Mouse (Mus musculus): ENCODE measurements around the gene Sod3. TPM values are rescaled to one million over a fixed set of nuclear protein-coding genes. Genes with fewer than 3 reads are reported as not detected.

Gene Sod3
- polyA plus RNA-seq, 1 experiment: not detected

DNA sequence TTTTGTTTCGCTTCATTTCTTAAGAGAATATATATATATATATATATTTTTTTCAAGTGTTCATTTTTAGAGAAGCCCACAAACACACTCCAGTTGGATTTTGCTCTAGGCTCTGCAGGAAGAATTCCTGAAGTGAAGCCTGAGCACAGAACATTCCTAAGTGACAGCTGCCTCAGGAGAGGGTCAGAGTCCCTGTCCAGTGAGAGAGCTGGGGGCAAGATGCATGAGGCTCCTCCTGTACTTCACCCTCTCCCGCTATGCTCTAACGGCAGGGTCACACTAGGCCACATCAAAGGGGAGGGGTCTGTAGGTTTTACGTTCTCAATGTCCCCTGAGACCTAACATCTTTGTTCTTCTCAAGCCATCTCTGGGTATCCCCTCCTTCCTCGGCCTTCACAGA, 930 bp downstream of the Sod3 start:
- no peak for TF ChIP-seq GATA1 (IDR thresholded peaks at IDR 0.05; ENCODE audit: low read length)

DNA sequence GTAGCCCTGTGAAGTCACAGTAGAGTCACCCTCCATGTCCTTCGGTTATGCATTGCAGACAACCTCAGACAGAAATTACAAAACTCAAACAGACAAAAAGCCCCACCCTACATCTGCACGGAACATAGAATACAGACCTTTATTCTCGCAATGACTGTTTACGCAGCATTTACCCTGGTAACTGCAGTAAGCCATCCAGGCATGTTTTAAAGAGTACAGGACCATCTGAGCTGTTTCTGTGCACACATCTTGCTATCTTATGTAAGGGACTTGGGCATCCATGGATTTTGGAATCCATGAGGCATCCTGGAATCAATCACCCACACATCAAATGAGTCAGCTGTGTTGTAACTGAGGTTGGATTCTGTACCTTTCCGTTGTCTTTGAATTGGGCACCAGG, 2.3 kb downstream of the Sod3 start:
- no peak for TF ChIP-seq GATA1 (IDR thresholded peaks at IDR 0.05; ENCODE audit: low read length)

DNA sequence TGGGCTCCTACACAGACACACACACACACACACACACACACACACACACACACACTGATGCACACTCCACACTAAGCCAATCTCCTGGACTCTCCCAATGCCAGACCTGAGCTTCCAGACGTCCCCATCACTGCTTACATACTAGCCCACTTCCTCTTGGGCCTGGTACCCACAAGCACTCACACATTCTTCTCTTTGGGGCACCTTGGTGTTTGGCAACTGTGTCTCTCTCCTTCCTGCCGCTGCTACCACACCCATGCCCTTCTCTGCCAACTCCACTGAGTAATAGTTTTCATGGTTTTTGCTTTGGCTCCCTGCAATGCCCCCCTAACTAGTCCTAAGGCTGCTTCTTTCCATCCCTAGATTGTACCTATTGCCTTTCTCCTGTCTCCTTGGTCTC, 3.1 kb downstream of the Sod3 start:
- TF ChIP-seq GATA1 (IDR thresholded peaks at IDR 0.05; ENCODE audit: low read length): no peak

DNA sequence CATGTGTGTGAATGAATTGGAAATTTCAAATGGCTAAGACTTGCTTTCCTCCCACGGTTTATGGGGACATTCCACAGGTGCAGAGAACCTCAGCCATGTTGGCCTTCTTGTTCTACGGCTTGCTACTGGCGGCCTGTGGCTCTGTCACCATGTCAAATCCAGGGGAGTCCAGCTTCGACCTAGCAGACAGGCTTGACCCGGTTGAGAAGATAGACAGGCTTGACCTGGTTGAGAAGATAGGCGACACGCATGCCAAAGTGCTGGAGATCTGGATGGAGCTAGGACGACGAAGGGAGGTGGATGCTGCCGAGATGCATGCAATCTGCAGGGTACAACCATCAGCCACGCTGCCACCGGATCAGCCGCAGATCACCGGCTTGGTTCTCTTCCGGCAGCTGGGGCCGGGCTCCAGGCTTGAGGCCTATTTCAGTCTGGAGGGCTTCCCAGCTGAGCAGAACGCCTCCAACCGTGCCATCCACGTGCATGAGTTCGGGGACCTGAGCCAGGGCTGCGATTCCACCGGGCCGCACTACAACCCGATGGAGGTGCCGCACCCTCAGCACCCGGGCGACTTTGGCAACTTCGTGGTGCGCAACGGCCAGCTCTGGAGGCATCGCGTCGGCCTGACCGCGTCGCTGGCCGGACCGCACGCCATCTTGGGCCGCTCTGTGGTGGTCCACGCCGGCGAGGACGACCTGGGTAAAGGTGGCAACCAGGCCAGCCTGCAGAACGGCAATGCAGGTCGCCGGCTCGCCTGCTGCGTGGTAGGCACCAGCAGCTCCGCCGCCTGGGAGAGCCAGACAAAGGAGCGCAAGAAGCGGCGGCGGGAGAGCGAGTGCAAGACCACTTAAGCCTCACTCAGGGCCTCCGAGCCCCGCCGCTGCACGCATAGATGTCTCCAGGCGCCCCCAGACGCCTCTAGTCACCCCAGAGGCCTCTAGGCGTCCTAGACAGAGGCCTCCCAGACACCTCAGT, 4.6 kb downstream of the Sod3 start:
- TF ChIP-seq GATA1 (IDR thresholded peaks at IDR 0.05; ENCODE audit: low read length): no peak

DNA sequence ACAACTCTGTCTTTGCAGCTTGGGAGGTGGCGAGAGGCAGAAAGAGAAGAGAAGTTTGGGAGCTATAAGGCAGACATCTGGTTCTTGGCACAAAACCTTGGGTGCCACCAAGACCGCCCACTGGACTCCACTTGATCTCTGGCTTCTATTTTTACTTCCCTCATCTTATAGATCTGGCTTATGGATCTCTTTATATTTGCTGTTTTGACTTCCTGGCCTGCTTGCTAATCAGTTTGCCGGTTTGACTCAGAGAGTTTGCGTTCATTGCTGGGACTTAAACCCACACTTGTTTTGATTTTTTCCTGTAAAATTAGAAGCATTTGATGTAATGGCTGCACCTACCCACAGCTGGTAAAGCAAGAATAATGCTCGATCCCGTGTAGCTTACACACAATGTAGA, 7.3 kb downstream of the Sod3 start:
- TF ChIP-seq GATA1 (IDR thresholded peaks at IDR 0.05; ENCODE audit: low read length): no peak

DNA sequence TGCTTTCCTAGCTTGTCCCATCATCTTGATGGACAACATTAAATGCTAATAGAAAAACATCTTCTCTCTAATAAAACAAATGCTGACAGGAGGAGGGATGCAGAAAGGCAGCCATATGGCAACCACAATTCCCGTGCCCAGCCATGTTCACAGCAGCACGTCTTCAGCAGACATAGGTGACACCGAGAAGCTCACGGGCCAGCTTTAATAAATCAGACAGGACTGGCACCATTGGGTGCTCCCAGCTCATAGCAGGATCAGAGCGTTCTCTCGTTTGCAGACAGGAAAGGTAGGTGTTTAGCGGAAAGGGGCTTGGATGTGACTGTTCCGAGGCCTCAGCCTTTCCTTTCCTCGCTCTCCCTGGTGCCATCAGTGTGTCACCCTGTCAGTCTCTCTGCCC, 12.3 kb downstream of the Sod3 start:
- TF ChIP-seq GATA1 (IDR thresholded peaks at IDR 0.05; ENCODE audit: low read length): no peak

DNA sequence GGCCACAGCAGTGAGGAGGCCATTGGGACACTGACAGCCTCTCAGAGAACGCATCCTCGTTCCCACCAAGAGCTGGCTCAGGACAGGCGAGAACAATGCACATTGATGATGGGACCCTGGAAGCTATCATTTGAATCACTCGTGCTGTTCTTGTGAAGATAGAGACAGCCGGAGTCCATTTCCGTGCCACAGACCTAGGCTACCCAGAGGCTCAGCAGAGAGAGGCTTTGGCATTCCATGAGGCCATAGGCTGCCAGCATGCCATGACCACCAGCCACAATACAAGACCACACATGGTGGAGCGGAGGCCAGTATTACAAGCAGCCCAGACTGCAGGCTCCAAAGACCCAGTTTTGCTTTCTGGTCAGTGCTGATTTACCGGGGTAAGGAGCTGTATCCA, 19.2 kb downstream of the Sod3 start:
- TF ChIP-seq GATA1 (IDR thresholded peaks at IDR 0.05; ENCODE audit: low read length): no peak

DNA sequence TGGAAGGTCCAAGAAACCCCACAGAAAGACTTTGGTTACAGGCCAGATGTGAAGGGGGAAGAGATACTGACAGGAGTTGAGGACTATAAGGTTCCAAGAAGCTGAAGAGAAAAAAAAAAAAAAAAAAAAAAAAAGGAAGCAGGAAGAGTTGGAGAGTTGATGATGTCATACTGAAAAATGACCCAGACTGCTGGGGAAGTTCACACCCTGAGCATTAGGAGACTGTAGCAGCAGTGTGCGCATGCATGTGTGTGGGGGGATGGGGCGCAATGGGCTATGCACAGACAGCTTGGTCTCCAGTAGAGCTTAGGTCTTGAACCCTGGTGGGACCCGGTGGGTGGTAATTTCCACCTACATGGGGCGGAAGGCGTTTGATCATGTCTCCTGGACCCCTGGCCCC, 20.2 kb downstream of the Sod3 start:
- TF ChIP-seq GATA1 (IDR thresholded peaks at IDR 0.05; ENCODE audit: low read length): no peak

DNA sequence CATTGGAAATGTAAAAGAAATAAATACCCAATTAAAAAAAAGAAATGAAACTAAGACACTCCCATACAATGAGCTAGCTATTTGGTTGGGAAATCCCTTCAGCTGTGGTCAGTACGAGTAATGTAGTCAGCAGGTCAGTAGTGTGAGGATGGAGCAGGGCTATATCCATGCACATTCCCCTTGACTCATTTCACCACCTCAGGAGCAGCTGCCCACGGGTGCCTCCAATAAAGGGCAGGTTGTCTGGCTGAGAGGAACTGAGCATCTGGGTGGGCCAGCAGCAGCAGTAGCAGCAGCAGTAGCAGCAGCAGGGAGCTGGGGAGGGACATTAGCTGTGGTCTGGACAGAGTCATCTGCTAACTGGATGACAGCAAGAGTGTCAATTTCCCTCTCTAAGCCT, 22.4 kb downstream of the Sod3 start:
- no peak for TF ChIP-seq GATA1 (IDR thresholded peaks at IDR 0.05; ENCODE audit: low read length)

DNA sequence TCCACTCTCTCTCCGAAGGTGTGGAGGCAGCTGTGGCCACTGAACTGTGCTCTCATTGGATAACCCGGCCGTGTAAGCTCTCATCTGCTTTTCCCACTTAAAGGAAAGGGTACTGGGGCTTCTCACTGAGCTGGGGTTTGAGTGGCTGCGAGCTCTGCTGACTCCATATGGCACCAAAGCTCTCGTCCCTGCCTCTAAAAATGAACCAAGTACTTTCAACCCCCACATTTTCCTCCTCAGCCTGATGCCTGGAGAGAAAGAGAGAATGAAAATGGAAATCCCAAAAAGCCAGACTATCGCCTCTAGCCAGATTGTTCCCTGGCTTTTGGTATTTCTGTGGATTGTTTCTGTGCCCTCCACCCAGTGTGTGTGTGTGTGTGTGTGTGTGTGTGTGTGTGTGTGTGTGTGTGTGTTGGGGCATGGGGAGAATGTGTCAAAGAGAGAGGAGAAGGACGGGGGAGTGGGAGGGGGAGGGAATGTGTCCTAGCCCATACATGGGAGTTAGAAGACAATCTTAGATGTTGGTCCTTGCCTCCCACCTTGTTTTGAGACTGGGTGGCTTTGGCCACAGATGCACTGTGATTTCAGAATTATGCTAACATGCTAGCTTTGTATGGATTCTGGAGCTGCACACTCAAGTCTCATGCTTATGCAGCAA, 24.6 kb downstream of the Sod3 start:
- no peak for TF ChIP-seq GATA1 (IDR thresholded peaks at IDR 0.05; ENCODE audit: low read length)

DNA sequence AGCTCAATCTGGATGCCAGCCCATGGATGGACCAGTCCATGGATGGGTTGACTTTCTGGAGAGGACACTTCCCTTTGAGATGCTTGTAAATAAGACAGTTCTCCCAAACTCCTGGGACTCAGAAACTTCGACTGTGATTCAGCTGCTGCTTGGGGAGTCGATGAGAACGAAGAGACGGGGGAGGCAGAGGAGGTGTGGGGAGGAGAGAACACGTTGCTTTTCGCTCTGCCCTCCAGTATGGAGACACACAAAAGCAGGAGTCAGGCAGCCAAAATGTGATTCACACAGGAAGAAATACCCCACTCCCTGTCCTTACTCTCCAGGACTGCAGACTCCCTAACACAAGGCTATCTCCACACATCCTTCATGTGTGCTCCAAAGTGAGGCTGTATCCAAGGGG, 26.8 kb downstream of the Sod3 start:
- TF ChIP-seq GATA1 (IDR thresholded peaks at IDR 0.05; ENCODE audit: low read length): no peak

DNA sequence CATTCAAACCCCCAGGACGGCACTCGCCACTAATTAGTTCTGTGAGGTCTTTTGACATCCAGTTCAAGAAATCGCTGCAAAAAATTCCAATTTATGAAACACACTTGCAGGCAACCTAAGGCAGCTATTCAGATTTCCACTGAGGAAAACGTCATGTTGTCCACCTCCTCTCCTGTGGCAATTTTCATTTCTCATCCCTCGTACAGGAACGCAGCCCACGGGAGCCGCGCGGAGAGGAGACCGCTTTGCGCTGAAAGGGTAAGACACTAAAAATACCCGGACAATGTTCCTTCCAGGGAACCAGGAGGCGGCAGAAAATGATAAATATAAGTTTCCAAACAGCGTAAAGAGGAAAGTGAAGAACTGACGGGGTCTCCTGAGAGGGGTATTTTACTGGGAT, 27.9 kb downstream of the Sod3 start:
- no peak for TF ChIP-seq GATA1 (IDR thresholded peaks at IDR 0.05; ENCODE audit: low read length)

DNA sequence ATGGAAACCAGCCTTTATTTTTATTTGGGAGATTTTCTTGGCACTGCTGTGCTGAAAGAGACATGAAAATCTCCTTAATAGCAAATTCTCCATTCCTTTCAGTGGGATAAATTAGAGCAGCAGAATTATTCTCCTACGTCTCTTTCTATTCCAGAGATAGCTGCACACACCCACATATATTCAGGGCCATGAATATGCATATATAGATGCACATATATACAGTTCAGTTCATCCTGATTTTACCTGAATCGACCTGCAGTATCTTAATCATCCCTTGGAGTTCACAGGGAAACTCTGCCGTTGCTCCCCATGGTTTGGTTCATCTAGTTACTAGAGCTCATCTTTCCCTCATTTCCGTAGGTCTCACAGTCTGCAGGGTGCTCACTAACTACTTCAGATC, 30.2 kb downstream of the Sod3 start:
- TF ChIP-seq GATA1 (IDR thresholded peaks at IDR 0.05; ENCODE audit: low read length): no peak

DNA sequence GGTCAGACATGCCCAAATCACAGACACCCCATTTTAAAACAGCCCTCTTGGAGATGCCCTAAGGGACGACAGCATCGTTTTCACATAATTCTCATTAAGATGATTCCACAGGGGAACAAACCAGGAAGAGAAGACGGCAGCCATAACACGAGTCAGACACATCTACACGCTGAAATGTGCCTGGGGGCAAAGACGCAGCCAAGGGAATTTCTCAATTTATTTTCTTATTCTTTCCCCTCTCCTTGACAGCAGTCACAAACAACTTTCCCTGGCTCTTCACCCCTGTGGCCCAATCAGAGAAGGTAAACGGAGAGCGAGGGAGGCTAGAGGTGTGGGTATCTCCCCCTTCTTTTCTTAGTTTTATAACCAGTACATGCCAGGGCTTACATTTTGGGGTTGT, 40.8 kb downstream of the Sod3 start:
- TF ChIP-seq GATA1 (IDR thresholded peaks at IDR 0.05; ENCODE audit: low read length): no peak

DNA sequence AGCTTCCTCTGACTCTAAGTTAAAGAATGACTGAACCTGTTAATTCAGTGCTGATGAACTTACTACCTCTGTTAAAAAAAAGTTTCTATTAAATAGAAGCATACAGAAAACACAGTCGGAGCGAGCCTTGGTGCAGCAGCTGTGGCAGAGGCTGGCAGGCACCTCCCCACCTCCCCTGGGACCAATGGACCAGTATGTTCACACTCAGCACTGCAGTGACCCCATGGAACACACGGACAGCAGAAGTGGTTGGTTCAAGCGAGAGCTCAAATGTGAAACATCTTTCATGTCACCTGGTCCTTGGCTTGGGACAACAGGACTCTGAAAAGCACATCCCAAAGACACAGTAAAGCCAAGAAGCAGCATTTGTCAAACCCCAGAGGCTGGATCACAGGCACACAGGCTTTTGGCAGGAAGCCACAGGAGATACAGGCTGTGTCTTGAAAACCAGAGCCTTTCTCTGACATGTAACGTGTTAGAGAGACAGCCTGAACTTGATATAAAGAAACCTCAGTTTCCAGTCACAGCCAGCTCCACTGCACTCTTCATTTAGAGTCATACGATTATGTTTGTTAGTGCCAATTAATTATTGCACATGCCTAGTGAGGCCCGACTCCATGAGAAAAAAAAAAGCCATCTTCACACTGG, 45.2 kb downstream of the Sod3 start:
- no peak for TF ChIP-seq GATA1 (IDR thresholded peaks at IDR 0.05; ENCODE audit: low read length)

DNA sequence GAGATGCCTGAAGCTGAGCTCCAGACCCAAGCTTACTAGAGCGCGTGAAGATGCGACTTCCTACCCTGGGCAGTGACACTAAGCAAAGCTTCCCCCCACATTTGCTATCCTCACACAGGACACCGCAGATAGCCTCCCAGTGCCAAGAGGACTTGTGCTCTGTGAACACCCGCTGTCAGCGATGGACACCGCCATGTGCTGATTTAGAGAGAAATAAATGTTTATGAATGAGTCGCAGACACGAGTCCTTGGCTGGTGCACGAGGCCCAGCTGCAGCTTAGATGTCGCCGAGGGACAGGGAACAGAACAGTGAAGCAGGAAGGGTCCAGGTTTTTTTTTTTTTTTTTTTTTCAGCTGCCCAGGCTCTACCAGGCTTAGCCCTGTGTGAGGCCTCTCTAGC, 46.6 kb downstream of the Sod3 start:
- TF ChIP-seq GATA1 (IDR thresholded peaks at IDR 0.05; ENCODE audit: low read length): no peak

Data from G1E-ER4 (cell line).